Mouse (Mus musculus) gastrocnemius, adult 18-20 months (tissue): ENCODE data around the gene Dmwd. TPM values are rescaled to one million over a fixed set of nuclear protein-coding genes. Genes with fewer than 3 reads are reported as not detected.

Experiments
- DNase-seq: peaks from one replicate; pipeline ENCODE4 v3.0.0; 2021; ENCODE audit warnings: low spot score
- total RNA-seq, 2 experiments: library from RNA; stranded (reverse); gene quantifications; 2 replicates each; pipeline ENCODE4 v1.2.3; 2021

The Dmwd gene
- total RNA-seq, 2 experiments from 2014 or later, result 33.8 to 39.1 TPM

DNA sequence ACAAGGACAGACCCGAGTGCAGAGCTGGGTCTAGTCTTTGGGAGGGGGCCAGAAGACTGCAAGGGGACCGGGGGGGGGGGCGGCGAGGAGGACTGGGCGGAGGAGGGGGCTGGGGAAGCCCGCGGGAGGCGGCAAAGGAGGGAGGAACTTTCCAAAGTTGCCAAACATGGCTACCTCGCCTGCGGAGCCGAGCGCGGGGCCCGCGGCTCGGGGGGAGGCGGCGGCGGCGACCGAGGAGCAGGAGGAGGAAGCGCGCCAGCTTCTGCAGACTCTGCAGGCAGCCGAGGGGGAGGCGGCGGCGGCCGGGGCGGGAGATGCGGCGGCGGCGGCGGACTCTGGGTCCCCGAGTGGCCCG is 18.4 kb downstream of the Dmwd start, which contains the start of gene Six5:
Gene Six5 (plus strand): TSS at position 124 of the 355 bp plus-strand sequence.
- peak; percentile 47 for DNase-seq

DNA sequence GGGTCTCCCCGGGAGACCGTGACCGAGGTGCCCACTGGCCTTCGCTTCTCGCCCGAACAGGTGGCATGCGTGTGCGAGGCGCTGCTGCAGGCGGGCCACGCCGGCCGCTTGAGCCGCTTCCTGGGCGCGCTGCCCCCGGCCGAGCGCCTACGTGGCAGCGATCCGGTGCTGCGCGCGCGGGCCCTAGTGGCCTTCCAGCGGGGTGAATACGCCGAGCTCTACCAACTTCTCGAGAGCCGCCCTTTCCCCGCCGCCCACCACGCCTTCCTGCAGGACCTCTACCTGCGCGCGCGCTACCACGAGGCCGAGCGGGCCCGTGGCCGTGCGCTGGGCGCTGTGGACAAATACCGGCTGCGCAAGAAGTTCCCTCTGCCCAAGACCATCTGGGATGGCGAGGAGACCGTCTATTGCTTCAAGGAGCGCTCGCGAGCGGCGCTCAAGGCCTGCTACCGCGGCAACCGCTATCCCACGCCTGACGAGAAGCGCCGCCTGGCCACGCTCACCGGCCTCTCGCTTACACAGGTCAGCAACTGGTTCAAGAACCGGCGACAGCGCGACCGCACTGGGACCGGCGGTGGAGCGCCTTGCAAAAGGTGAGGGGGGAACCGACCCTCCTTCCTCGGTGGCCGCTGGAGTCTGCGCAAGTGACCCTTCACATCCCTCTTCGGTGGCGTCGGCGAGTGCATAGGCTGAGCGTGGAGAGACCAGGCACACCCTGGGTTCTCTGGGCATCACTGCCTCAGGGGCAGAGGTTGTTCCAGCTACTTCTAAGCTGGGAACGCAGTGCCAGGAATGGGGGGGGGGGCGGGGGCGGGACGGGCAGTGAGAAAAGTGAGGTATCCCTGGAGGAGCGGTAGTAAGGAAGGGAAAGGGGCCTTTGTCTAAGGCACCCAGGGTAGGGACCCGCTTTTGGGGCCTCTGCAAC is 19.1 kb downstream of the Dmwd start:
- DNase-seq, result peak; percentile 43

- peak; percentile 49 for DNase-seq
Measured at GRCm38 (mm10) chr7:19095751-19096110, 19.7 kb downstream of the Dmwd start.

DNA sequence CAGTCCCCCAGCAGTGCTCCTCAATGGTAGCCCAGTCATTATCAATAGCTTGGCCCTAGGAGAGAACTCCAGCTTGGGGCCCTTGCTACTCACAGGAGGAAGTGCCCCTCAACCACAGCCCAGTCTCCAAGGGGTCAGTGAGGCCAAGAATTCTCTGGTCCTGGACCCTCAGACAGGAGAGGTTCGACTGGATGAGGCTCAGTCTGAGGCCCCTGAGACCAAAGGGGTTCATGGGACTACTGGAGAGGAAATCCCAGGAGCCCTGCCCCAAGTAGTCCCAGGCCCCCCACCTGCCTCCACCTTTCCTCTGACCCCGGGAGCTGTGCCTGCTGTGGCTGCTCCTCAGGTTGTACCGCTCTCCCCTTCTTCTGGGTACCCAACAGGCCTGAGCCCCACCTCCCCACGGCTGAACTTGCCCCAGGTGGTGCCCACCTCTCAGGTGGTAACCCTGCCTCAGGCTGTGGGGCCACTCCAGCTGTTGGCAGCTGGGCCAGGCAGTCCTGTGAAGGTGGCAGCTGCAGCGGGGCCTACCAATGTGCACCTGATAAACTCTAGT is 20.5 kb downstream of the Dmwd start:
- no peak for DNase-seq

- DNase-seq, result no peak
Measured at GRCm38 (mm10) chr7:19097217-19097616, 21.2 kb downstream of the Dmwd start.

DNA sequence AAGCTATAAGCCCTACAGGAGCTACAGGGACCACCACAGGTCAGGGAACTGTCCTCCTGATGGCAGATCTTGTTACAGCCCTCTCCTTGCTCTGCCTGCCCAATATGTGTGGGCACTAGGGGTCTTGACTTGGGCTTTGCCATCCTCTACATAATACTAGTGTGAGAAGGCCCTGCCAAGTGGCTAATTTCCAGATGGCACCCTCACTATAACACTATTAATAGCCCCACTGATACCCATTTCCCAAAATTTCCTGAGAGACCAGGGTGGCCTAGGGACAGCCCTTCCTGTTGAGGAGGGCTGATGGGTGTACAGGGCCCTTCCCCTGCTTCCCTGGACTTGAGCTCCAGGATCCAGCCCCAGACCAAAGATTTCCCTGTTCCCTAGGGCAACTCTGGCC is 21.8 kb downstream of the Dmwd start:
- DNase-seq, result no peak

DNA sequence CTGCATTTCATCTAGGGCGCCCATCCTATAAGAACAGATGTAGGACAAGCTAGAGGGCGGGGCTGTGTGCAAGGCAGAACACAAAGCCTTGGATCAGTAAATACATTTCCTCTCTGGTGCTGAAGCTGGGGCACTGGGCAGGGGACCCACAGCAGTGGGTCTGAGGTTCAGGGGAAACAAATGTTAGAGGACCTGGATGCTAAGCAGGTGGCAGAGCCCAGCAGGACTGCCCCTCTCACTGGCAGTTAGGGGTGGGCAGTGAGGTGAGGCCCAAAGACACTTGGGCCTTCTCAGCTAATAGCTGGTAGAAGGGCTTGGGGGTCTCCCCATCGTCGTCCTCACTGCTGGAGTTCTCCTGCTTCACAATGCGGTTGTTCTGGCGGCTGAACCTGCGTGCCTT is 22.8 kb downstream of the Dmwd start:
- no peak for DNase-seq

DNA sequence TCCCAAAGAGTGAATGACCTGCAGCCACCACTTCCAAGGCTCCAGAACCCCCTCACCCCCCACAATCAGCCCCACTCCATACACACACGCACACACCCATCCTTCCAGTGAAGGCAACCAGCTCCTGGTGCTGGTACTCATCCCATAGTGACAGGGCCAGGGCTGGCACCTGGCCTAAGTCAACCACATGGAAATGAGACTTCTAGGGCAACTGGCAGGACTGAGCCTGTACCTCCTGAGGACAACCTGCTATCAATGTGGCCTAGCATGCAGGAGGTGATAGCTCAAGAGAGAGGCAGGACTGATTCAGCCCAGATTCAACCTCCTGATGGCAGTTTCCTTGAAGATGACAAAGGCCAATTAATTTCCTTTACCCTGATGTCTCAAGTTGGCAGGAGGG is 24.3 kb downstream of the Dmwd start:
- DNase-seq, result no peak

DNA sequence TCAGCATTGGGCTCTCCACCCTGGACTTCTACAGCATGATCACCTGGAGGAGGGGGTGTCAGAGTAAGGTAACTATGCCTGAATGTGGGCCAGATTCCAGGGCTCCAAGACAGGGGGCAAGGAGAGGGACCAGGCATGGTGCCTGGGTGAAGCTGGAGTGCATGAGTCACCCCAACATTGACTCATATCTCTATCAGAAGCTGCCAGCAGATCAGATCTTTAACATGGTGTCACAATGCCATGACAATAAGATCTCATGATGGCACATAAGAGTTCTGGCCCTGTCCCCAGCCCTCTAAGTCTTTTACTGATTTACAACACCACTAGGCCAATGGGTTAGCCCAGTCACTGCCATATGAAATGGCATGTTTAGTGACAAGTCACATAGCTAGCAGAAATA is 27.7 kb downstream of the Dmwd start:
- DNase-seq, result no peak

DNA sequence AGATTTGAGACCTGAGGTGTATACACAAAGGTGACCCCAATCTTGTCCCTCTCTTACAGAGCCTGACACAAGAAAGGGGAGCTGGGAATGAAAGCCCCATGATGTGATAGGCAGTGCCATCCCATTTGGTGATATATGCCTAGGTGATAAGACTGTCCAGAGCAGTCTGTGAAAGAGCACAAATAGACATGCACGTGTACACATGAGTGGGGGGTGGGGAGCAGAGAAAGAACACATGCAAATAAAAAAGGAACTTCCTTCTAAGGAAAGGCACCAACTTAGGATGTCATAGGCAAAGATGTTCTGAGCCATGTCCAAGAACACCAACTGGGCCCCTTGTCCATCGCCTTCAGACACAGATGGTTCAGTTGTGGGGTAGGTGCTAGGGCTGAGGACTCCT is 28.5 kb downstream of the Dmwd start:
- no peak for DNase-seq

DNA sequence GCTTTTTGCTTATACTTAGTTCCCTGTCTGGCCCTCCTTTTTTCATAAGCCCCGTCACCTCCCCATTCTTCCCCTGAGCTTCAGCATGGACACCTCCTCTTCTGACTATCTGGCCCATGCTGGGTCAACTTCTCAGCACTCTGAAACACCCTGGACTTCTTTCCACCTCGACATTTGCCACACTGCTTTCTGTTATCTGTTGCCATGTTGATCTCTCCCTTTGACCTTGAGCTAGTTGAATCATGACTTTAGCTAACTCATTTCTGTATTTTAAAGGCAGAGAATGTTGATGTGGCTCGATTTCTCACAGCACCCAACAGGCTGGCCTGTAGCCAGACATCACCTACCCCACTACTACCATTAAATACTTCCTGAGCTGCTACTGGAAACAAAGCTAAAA is 31.4 kb downstream of the Dmwd start:
- no peak for DNase-seq

DNA sequence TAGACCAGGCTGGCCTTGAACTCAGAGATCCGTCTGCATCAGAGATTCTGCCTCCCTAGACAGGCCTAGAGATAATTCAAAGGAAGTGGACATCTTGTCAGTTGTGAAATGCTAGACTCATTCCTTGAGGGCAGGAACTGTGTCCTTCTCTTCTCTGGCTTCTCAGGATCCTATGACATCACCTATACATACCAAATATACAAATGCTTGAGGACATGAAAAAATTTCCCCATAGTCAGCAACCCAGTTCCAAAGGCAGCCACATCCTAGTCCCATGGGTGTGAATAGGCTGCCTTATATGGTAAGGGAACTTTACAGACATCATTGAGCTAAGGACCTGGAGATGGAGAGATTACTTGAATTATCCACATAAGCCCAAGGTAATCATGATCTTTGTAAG is 33.5 kb downstream of the Dmwd start:
- no peak for DNase-seq

GRCm38 (mm10) chr7:19118028-19118771 is 42.2 kb downstream of the Dmwd start, which contains the start of gene Gm4969:
TSS of gene Gm4969 (minus strand) at chr7:19118368.
- DNase-seq, result no peak

DNA sequence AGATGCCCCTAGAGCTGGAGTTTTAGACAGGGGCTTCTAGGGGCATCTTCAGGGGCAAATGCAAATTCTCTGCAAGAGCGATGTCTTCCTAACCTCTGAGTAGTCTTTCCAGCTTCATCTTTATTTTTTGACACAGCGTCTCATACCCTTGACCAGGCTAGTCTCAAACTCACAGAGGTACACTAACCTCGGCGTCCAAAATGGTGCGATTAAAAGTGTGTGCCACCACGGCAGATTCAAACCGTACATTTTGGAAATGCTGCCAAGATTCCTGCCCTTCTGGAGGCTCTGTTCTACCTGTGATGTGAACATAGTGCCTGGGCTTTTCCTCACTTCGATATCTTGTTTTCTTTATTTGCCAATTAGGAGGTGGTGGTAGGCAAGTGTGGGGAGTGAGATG is 43.1 kb downstream of the Dmwd start:
- no peak for DNase-seq

GRCm38 (mm10) chr7:19119631-19120429 is 43.8 kb downstream of the Dmwd start, which contains the start of gene Fbxo46:
TSS of gene Fbxo46 (plus strand) at chr7:19119859.
- peak; percentile 97 for DNase-seq

DNA sequence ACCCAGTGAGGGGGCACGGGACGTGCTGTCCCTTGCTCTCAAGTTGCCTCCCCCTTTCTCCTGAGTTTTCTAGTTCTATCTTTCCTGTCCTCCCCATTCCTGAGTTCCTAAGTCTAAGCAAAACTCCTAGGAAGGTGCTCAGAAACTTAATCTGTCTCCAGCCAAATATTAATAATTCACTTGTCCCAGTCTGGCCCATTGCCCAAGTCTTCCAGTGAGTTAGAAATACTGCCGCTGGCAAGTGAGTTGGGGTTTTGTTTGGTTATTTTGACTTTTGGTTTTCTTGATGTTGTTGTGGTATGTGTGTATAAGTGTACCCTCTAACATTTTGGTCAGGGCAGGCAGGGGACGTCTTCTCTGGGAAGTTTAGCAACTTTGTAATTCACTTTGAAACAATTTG is 45.7 kb downstream of the Dmwd start:
- no peak for DNase-seq

- DNase-seq, result no peak
Measured at GRCm38 (mm10) chr7:19124713-19125112, 48.7 kb downstream of the Dmwd start.

GRCm38 (mm10) chr7:19127744-19128143 is 51.7 kb downstream of the Dmwd start:
- DNase-seq, result no peak

- DNase-seq, result no peak
Measured at GRCm38 (mm10) chr7:19129396-19129795, 53.4 kb downstream of the Dmwd start.

- DNase-seq, result no peak
Measured at GRCm38 (mm10) chr7:19130657-19131056, 54.6 kb downstream of the Dmwd start.

DNA sequence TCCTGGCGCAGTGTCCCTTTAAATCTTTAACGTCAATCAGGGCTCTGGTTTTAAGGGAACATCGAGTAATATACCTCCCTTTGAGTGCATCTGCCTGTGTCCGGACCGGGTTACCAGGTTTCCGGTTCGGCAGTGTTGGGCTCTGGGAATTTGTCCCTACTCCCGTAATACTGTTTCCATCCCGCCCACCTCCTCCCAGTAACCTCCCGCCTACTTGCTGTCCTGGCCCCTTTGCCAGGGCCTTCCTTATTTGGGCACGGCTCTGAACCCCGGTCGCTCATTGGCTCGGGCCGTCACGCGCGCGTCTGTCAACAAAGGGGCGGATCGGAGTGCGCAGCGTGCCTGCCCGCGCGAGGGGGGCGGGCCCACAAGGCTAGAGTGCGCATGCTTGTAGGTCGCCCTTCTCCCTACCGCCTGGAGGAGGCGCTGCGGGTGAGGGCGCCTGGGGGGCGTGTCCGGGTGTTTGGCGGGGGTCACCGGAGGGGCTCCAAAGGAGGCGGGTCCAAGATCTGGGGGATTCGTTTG is 55.4 kb downstream of the Dmwd start:
- peak; percentile 98 for DNase-seq
